Mouse (Mus musculus) gastrocnemius, adult 18-20 months (tissue): ENCODE results near the gene Cyp1b1. TPM values are rescaled to one million over a fixed set of nuclear protein-coding genes. Genes with fewer than 3 reads are reported as not detected.

Source experiments
- DNase-seq: peaks from one replicate; pipeline ENCODE4 v3.0.0; 2021; ENCODE audit warnings: low spot score
- long read RNA-seq, 2 experiments: library from polyadenylated mRNA; stranded (forward); transcript quantifications; one replicate each; pipeline ENCODE4 v2.0.0; 2021
- total RNA-seq, 2 experiments: library from RNA; stranded (reverse); gene quantifications; 2 replicates each; pipeline ENCODE4 v1.2.3; 2021

Cyp1b1 gene
- total RNA-seq: 1 to 10 TPM in 1 of 2 experiments, under 1 TPM in 1; 0.89 to 1.0 TPM
- long read RNA-seq, experiment 1, partial matches to known transcripts: 0 of 1 reads
- long read RNA-seq, experiment 1, other reads (novel, unspliced or antisense): 1 of 1 reads
- long read RNA-seq, experiment 2: 0 reads

- DNase-seq: peak; percentile 15
Observed at GRCm38 (mm10) chr17:79714931-79715637, at the start of gene Cyp1b1. Gene Cyp1b1 (minus strand): TSS chr17:79715061.

GRCm38 (mm10) chr17:79761841-79762240 is 47.0 kb upstream of the Cyp1b1 start:
- no peak for DNase-seq

- no peak for DNase-seq
Observed at GRCm38 (mm10) chr17:79753831-79754230, 39.0 kb upstream of the Cyp1b1 start.

GRCm38 (mm10) chr17:79752836-79753235 is 38.0 kb upstream of the Cyp1b1 start:
- DNase-seq: no peak

- DNase-seq: no peak
Observed at GRCm38 (mm10) chr17:79751661-79752191, 36.9 kb upstream of the Cyp1b1 start.

GRCm38 (mm10) chr17:79749647-79750046 is 34.8 kb upstream of the Cyp1b1 start:
- no peak for DNase-seq

- no peak for DNase-seq
Observed at GRCm38 (mm10) chr17:79746954-79747353, 32.1 kb upstream of the Cyp1b1 start.

GRCm38 (mm10) chr17:79746146-79746591 is 31.3 kb upstream of the Cyp1b1 start:
- DNase-seq: peak; percentile 31

GRCm38 (mm10) chr17:79745051-79745731 is 30.3 kb upstream of the Cyp1b1 start:
- no peak for DNase-seq

- no peak for DNase-seq
Observed at GRCm38 (mm10) chr17:79743507-79743906, 28.6 kb upstream of the Cyp1b1 start.

- DNase-seq: no peak
Observed at GRCm38 (mm10) chr17:79742635-79743034, 27.8 kb upstream of the Cyp1b1 start.

GRCm38 (mm10) chr17:79738847-79739498 is 24.1 kb upstream of the Cyp1b1 start:
- no peak for DNase-seq

GRCm38 (mm10) chr17:79737598-79737997 is 22.7 kb upstream of the Cyp1b1 start:
- peak; percentile 53 for DNase-seq

GRCm38 (mm10) chr17:79733039-79733438 is 18.2 kb upstream of the Cyp1b1 start:
- no peak for DNase-seq

GRCm38 (mm10) chr17:79730988-79731387 is 16.1 kb upstream of the Cyp1b1 start:
- DNase-seq: no peak

GRCm38 (mm10) chr17:79728585-79729503 is 14.0 kb upstream of the Cyp1b1 start:
- no peak for DNase-seq

- DNase-seq: no peak
Observed at GRCm38 (mm10) chr17:79728053-79728584, 13.3 kb upstream of the Cyp1b1 start.

GRCm38 (mm10) chr17:79726613-79727012 is 11.8 kb upstream of the Cyp1b1 start:
- DNase-seq: peak; percentile 65

GRCm38 (mm10) chr17:79720681-79721080 is 5.8 kb upstream of the Cyp1b1 start:
- DNase-seq: no peak

- DNase-seq: peak; percentile 89
Observed at GRCm38 (mm10) chr17:79715649-79716143, 835 bp upstream of the Cyp1b1 start.
